Mouse (Mus musculus) gastrocnemius, adult 2 months (tissue): ENCODE data around the gene Gfap. TPM values are rescaled to one million over a fixed set of nuclear protein-coding genes. Genes with fewer than 3 reads are reported as not detected.

Experiments
- DNase-seq: peaks from one replicate; pipeline ENCODE4 v3.0.0; 2022
- H3K27ac ChIP-seq: fragments of 200-600 bp; 2 replicates; pipeline ENCODE4 v1.8.1; 2022; ENCODE audit warnings: mild to moderate bottlenecking
- H3K4me3 ChIP-seq: fragments of 200-600 bp; 2 replicates; pipeline ENCODE4 v1.8.1; 2022; ENCODE audit warnings: mild to moderate bottlenecking, moderate library complexity
- CTCF ChIP-seq: fragments of 200-600 bp; IDR thresholded peaks from 2 replicates; pipeline ENCODE4 v1.8.1; 2022; ENCODE audit warnings: antibody characterized with exemption, mild to moderate bottlenecking, moderate library complexity
- intact Hi-C: fragments of 180-260 bp; cut with DNase I; formaldehyde crosslinking; loops from one replicate; pipeline ENCODE4 v1.15.1; 2025
- total RNA-seq, 2 experiments: library from RNA; stranded (reverse); gene quantifications; 2 replicates each; pipeline ENCODE4 v1.2.3; 2021

The Gfap gene
- total RNA-seq, 2 experiments from 2014 or later, result not detected

- peak within 1 kb of the TSS; percentile 85 for H3K4me3 ChIP-seq
- TF ChIP-seq CTCF, result no peak
- peak; percentile 96 for DNase-seq
- peak within 1 kb of the TSS; percentile 80 for H3K27ac ChIP-seq
- intact Hi-C loops, result no loop called here
These were observed 24.0 kb upstream of the Gfap start, which contains the start of gene Kif18b for GRCm38 (mm10) chr11:102924557-102925350. Gene Kif18b (minus strand): TSS chr11:102925124.

GRCm38 (mm10) chr11:102921491-102921890 is 20.8 kb upstream of the Gfap start:
- no peak for DNase-seq
- no peak overlapping the region for H3K4me3 ChIP-seq
- no peak for TF ChIP-seq CTCF
- intact Hi-C loops, result no loop called here
- H3K27ac ChIP-seq, result no peak overlapping the region

- DNase-seq, result no peak
- no peak for TF ChIP-seq CTCF
- H3K4me3 ChIP-seq, result no peak overlapping the region
- H3K27ac ChIP-seq, result no peak overlapping the region
- intact Hi-C loops, result no loop called here
These were observed 17.4 kb upstream of the Gfap start for GRCm38 (mm10) chr11:102918077-102918476.

- H3K4me3 ChIP-seq, result no peak overlapping the region
- TF ChIP-seq CTCF, result no peak
- intact Hi-C loops, result no loop called here
- DNase-seq, result no peak
- no peak overlapping the region for H3K27ac ChIP-seq
These were observed 14.7 kb upstream of the Gfap start for GRCm38 (mm10) chr11:102915380-102915779.

GRCm38 (mm10) chr11:102911376-102911775 is 10.7 kb upstream of the Gfap start:
- no peak for TF ChIP-seq CTCF
- intact Hi-C loops, result no loop called here
- DNase-seq, result no peak
- Histone ChIP-seq H3K4me3 (no peak overlapping the region), H3K27ac (no peak overlapping the region)

- TF ChIP-seq CTCF, result no peak
- intact Hi-C loops, result loop anchor here (5.0 kb wide), 1 partner anchor 149 kb away; no protein-coding TSS in a partner anchor
- no peak overlapping the region for H3K27ac ChIP-seq
- no peak for DNase-seq
- no peak overlapping the region for H3K4me3 ChIP-seq
These were observed 2.9 kb upstream of the Gfap start for GRCm38 (mm10) chr11:102903654-102904053.

GRCm38 (mm10) chr11:102902107-102902506 is 1.4 kb upstream of the Gfap start:
- no peak overlapping the region for H3K27ac ChIP-seq
- DNase-seq, result no peak
- intact Hi-C loops, result loop anchor here (5.0 kb wide), 1 partner anchor 150 kb away; no protein-coding TSS in a partner anchor
- H3K4me3 ChIP-seq, result no peak overlapping the region
- no peak for TF ChIP-seq CTCF

GRCm38 (mm10) chr11:102901199-102901598 is 487 bp upstream of the Gfap start:
- no peak for DNase-seq
- TF ChIP-seq CTCF, result no peak
- H3K4me3 ChIP-seq, result no peak overlapping the region
- no peak overlapping the region for H3K27ac ChIP-seq
- intact Hi-C loops, result loop anchor here (1.0 to 5.0 kb wide), 2 partner anchors 92 to 151 kb away; no protein-coding TSS in a partner anchor

- intact Hi-C loops, result no loop called here
- no peak overlapping the region for H3K4me3 ChIP-seq
- TF ChIP-seq CTCF, result no peak
- DNase-seq, result no peak
- H3K27ac ChIP-seq, result no peak overlapping the region
These were observed 2.3 kb downstream of the Gfap start for GRCm38 (mm10) chr11:102898408-102898807.

- intact Hi-C loops, result no loop called here
- DNase-seq, result peak; percentile 9
- Histone ChIP-seq H3K27ac (no peak overlapping the region), H3K4me3 (no peak overlapping the region)
- no peak for TF ChIP-seq CTCF
These were observed 4.1 kb downstream of the Gfap start for GRCm38 (mm10) chr11:102896641-102897040.

- DNase-seq, result peak; percentile 9
- Histone ChIP-seq H3K4me3 (no peak overlapping the region), H3K27ac (no peak overlapping the region)
- intact Hi-C loops, result no loop called here
- TF ChIP-seq CTCF, result no peak
These were observed 4.9 kb downstream of the Gfap start for GRCm38 (mm10) chr11:102895779-102896178.

- DNase-seq, result peak; percentile 7
- intact Hi-C loops, result no loop called here
- no peak for TF ChIP-seq CTCF
- H3K4me3 ChIP-seq, result no peak overlapping the region
- H3K27ac ChIP-seq, result no peak overlapping the region
These were observed 6.0 kb downstream of the Gfap start for GRCm38 (mm10) chr11:102894716-102895115.

- DNase-seq, result peak; percentile 81
- H3K4me3 ChIP-seq, result peak overlapping the region; percentile 70
- intact Hi-C loops, result no loop called here
- H3K27ac ChIP-seq, result peak overlapping the region; percentile 36
- TF ChIP-seq CTCF, result peak; percentile 80
These were observed 7.6 kb downstream of the Gfap start for GRCm38 (mm10) chr11:102893015-102893651.
